Mouse (Mus musculus) ovary, adult 18-20 months (tissue): ENCODE results near the gene Gcg.

ENCODE experiments used
- DNase-seq: peaks from one replicate; pipeline ENCODE4 v3.0.0; 2022; ENCODE audit warnings: low spot score, mixed read lengths

Gcg gene

DNA sequence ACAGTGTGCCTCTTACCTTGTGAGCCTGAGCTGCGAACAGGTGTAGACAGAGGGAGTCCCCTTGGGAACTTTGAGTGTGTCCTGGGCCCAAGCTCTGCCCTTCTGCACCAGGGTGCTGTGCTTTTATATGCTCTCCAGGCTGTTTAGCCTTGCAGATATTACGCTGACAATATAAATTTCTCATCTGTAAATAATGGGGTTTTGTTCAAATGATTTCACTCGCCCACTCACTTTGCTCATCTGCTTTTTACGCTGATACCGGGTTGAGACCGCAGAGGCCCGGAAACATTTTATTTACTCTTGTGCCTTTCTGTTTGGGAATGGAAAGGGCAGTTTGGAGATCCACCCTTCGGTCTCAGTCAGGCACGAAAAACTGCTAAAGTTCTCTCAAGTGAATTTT is at the start of gene Gcg:
Gene Gcg (minus strand): TSS at position 101 of the 400 bp plus-strand sequence.
- DNase-seq = no peak

GRCm38 (mm10) chr2:62531065-62531464 is 47.6 kb upstream of the Gcg start:
- DNase-seq = no peak

- no peak for DNase-seq
Observed at GRCm38 (mm10) chr2:62526399-62526798, 42.9 kb upstream of the Gcg start.

GRCm38 (mm10) chr2:62517790-62518189 is 34.3 kb upstream of the Gcg start:
- no peak for DNase-seq

- no peak for DNase-seq
Observed at GRCm38 (mm10) chr2:62514477-62514876, 31.0 kb upstream of the Gcg start.

DNA sequence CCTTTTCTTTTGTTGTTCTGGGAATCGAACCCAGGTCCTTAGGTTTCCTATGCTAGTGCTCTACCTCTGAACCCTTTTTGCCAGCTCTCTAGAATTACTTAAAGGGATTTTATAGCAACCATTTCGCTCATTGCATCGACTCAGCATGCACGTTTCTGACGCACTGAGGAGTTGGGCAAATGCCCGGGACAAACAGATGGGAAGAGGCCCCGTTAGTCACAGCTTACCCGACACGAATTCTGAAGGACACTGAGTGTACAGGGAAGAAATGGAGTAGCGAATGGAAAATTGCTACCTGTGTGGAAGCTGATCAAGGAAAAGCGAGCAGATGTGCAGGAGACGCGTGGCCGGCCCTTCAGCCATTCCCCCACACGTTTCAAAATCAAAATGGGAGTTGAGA is 30.0 kb upstream of the Gcg start:
- no peak for DNase-seq

DNA sequence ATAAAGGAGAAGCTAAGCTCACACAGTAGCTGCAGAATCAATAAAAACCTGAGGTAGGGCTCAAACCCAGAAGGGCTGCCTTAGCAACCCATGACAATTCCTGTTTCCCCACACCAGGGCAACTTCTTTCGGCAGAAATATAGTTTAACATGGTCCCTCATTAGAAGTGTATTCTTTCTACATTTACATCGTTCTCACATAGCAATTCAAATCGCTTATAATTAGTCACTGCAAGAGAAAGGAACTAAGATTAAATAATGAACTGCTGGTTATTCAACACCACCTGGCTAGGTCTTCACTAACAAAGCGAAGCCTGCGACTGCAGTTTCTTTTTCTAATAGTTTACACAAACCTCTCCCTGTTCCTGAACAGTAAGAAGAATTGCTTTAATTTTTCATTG is 23.7 kb upstream of the Gcg start:
- DNase-seq = no peak

DNA sequence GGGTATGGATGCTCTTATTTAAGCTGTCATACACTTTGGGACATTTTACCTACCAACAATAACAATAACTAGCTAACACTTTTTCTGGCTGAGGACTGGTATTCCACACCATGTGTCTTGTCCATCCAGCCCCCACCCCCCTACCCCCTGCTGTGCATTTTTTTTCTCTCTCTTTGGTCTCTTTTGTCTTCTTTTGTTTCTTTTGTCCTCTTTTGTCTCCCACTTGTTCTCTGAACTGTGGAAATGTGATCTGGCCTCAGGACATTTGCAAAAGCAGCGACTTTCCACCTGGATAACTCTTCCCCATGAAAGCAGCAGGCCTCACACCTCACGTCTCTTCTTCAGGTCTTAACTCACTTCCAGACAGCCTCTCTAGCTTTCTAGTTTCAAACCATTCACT is 23.0 kb upstream of the Gcg start:
- no peak for DNase-seq

GRCm38 (mm10) chr2:62504269-62504796 is 20.9 kb upstream of the Gcg start:
- no peak for DNase-seq

DNA sequence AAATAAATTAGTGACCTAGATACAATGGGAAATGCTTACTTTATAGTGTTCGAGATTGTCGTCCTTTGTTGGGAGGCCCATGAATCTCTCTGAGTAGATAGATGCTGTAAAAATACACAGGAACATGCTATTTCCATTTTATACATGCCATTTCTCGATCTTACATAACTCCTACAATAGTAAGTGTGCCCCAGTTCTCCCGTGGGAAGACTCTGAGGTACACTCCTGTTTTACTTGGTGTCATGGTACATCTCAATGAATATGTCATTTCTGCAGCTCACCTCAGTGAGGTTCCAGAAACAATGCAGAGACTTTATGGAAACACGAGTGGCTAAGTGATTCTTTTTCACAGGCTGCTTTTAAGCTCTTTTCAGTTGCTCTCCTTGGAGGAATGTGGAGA is 19.9 kb upstream of the Gcg start:
- DNase-seq = no peak

DNA sequence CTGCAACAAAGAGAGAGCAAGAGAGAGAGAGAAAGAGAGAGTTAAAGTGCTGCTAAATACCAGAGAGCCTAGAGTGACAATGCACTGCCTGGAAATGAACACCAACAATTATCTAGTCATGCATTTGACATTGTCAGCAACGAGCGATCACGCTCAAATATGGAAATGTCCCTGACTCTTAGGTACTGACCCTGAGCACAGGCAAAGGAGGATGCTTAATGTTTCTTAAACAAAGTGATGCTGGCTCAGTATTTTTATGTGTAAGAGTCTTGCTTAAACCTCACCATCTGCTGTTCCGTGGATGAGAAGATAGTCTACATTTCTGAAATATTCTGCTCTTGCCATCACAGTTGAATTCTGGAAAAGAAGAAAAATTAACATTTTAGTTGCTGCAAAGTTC is 19.1 kb upstream of the Gcg start:
- DNase-seq = no peak

GRCm38 (mm10) chr2:62498821-62499220 is 15.4 kb upstream of the Gcg start:
- no peak for DNase-seq

- DNase-seq = no peak
Observed at GRCm38 (mm10) chr2:62498086-62498485, 14.6 kb upstream of the Gcg start.

DNA sequence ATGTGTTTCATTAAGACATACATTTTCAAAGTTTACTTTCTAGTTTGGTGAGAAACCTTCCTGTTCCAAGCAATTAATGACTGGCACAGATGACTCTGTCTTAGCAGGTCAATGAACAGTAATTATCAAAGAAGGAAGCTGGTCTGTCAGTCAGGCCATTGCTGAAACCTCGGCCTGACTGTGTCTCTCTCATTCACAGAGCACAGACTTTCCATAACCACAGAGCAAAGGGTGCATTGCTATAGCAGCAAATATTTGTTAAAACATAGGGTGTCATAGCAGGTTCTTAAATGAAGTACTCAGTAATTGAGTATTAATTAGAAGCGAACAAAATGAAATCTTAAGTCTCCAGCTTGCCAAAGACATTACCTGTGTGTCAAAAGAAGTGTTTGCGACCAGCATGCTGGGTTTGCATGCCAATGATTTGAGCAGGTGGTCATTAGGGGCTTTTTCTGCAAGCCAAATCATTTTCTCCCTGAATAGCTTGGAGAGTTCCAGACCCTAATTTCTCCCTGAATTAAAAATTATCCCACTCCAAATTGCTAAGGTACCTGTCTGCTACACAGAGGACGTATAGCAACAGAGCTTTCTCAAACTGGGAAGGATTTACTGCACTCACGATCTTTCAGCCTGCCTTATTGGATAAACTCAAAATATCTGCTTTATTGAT is 14.0 kb upstream of the Gcg start:
- no peak for DNase-seq

GRCm38 (mm10) chr2:62495407-62495806 is 12.0 kb upstream of the Gcg start:
- no peak for DNase-seq

- DNase-seq = no peak
Observed at GRCm38 (mm10) chr2:62489832-62490231, 6.4 kb upstream of the Gcg start.

GRCm38 (mm10) chr2:62484906-62485305 is 1.5 kb upstream of the Gcg start:
- no peak for DNase-seq

DNA sequence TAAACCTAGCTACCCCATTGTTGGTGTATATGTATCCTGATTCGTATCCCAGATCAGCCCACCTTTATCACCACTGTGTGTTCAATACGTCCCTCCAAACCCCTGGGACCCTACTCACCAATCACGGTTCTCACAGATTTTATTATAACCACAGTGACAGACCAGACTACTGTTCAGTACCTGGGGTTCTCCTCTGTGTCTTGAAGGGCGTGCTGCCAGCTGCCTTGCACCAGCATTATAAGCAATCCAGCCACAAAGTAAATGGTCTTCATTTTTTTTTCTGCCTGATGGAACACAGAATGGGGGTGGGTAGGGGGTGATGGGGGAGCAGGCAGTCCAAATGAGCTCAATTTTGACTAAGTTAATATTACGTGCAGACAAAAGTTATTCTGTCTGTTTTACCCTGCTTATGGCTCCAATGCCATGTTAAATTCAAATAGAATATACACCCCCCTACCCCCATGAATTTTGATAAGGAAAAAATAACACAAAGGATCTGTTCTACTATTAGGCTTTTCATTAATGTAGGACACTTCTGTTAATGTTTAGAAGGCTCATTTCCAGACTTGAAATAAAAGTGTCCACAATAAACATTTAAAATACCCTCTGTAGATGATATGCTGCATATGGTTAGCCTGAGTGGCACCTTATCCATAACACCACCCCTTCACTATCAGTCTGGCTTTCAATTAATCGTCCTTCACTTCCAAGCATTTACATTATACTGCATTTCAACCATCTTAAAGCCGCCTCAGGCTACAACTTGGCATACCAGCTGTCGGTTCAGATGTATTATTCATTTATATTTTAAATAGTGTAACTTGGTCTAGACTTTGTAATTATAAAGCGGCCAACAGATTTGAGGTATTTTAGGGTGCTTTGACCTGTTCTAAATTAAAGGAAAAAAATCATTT is 2.9 kb downstream of the Gcg start:
- no peak for DNase-seq

DNA sequence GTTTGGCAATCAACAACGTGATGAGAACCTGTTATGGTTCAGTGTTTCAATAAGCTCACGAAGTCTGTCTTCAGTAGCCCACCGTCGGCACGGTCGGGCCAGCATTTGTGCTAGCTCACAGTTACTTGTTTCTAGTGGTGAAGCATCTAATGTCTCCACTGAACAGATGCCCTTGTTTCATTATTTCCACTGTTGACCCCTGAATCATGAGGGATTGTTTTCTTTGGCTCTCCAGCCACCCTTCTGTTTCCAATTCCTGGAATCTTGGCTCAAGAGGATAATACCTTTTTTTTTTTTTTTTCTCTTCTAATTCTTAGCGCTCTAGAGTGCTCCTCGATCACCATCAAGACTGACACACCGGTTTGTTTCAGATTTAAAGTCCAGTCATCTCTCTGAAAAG is 13.9 kb downstream of the Gcg start:
- no peak for DNase-seq

DNA sequence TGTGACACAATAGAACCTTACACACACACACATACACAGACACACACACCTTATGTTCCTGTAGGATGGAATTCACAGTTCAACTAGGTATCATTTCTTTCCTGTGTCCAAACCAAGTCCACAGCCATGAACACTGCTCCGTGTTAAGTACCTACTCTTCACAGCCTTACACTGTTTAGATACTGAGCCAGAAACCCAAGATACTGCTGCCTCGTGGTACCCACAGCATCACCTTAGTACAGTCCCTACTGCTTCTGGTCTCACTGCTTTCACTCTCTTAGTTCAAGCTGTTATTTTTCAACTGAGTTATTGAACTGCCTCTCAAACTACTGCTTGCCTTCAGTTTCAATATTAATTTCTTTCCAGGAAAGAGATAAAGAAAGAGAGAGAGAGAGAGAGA is 20.2 kb downstream of the Gcg start:
- no peak for DNase-seq

DNA sequence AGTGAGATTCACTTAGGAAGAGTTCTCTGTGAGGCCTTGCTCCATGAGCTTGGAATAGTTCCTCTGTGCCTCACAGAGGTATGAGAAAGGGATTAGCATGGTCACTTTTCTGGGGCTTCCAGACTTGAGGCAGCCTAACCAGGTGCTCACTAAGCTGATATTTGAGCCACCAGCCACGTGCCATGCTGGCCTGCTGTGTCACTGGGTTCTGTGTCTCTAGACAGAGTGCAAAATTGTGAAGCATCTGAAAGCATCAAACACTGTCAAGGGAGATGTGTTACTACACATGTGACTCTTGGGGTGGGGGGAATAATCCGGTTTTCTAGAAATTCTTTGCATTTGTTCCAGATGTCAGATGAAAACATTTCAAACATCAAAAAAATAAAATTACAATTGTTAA is 21.3 kb downstream of the Gcg start:
- no peak for DNase-seq

DNA sequence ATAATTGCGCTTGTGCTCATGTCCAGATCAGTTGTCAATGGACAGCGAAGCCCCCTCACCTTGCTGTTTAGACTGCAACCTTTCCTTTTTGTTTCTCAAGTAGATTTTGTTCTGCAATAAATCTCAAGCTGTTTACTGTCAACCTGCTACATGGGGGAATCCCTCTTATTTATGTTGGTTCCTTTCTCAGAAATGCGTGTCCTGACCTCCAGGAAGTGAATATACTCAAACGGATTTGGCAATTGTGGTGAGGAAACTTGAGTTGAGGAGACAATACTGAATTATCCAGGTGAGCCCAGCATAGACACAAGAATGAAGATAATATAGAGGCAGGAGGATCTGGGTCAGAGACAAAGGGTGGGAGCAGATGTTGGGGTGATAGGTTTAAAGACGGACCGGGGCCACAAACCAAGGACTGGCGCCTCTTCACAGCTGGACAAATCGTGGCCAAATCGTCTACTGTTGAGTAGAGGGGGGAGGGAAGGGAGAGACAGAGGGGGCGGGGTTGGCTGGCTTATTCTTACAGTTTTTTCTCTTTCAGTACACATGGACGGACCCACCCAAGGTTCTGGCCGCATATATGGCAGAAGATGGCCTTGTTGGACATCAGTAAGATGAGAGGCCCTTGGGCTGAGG is 22.5 kb downstream of the Gcg start:
- no peak for DNase-seq

- DNase-seq = no peak
Observed at GRCm38 (mm10) chr2:62460231-62460710, 23.2 kb downstream of the Gcg start.
